Mouse (Mus musculus): ENCODE results near the gene Cdk12.

GRCm38 (mm10) chr11:98293070-98293469 lies 90.2 kb downstream of the Cdk12 start:
- TF ChIP-seq CTCF (IDR thresholded peaks at IDR 0.05; ENCODE audit: borderline replicate concordance, extremely low read depth, insufficient read depth, insufficient read length) (no peak), POLR2A (IDR thresholded peaks at IDR 0.05; ENCODE audit: borderline replicate concordance, extremely low read depth, insufficient read depth, insufficient read length, poor library complexity, severe bottlenecking) (no peak)
